17 mouse cellular contexts compared by ENCODE assay signal in the genomic region with DNA sequence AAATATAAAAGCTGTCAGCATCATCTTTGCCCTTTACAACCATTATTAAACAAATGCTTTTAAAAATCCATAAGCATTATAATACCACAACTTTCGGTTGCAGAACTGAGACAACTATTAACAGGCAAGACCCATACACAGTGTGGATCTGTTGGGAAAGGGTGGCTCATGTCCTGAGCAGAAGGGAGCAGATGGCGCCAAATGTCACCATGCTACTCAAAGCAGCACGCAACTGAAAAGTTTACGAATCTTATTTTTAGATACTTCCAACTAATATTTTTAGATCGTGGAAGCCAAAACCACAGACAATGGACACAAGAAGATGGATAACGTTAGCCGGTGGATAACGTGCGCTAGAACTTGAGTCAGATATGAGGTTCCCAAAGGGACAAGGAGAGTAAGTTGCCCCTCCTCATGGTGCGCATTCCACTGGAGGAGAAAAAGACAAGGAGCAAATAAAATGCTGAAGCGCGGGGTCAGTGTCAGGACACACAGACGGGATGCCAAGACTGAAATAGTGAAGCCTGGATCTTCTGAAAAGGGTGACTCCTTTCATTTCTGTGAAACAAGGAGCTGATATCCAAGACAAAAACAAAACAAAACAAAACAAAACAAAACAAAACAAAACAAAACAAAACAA.
DNase-seq lines count a peak whose midpoint lies in the region; ATAC-seq and TF ChIP-seq lines count a peak whose summit lies in the region.
"Had no signal": no experiment of that assay in that cellular context is flagged by ENCODE, and none has a peak within 500 bp of the region (broad histone marks: within the 10 kb centered on the region; RNA-seq: fewer than 3 reads in every experiment).

No protein-coding gene starts in this region.

- no peaks in the 10 kb centered on the region for H3K9me3 ChIP-seq in intestine, embryonic 15.5 days
- H3K9me3 ChIP-seq: forebrain, embryonic 12.5 days; heart, embryonic 13.5 days; hindbrain, embryonic 10.5 days; liver, embryonic 15.5 days had no signal

- no peaks in the 10 kb centered on the region for H3K36me3 ChIP-seq in intestine, embryonic 15.5 days
- H3K36me3 ChIP-seq: liver, embryonic 15.5 days had no signal

- peak; percentile 88 for DNase-seq in heart, adult 11 months
- no peak for DNase-seq in heart, adult 8-10 months (ENCODE audit: low spot score)
- DNase-seq in left cerebral cortex, adult 2 months (ENCODE audit: extremely low spot score in 1 of 2, low spot score in 2 of 2), result no peak
- DNase-seq in left cerebral cortex, postnatal 14 days (ENCODE audit: low spot score in 2 of 2), result no peak
- peak; percentile 54 for DNase-seq in cerebellum, adult 11-12 months
- peak; percentile 69 for DNase-seq in cerebellum, adult 9-10 months
- DNase-seq: adrenal gland, postnatal 36 days; kidney, adult 8-10 months; kidney, postnatal 36 days; retina, postnatal 1 day; thymus, postnatal 36 days had no signal

- ATAC-seq in intestine, embryonic 15.5 days, result no peak
- ATAC-seq: midbrain, embryonic 16.5 days had no signal

- no peaks in the 10 kb centered on the region for H3K27me3 ChIP-seq in intestine, embryonic 15.5 days (replicated peaks)
- H3K27me3 ChIP-seq: forebrain, embryonic 12.5 days; heart, embryonic 13.5 days; liver, embryonic 15.5 days had no signal

- H3K4me1 ChIP-seq in intestine, embryonic 15.5 days (replicated peaks), result no peaks in the 10 kb centered on the region
- H3K4me1 ChIP-seq: forebrain, embryonic 12.5 days; hindbrain, embryonic 10.5 days; liver, embryonic 15.5 days had no signal

- no peak overlapping the region for H3K9ac ChIP-seq in intestine, embryonic 15.5 days
- H3K9ac ChIP-seq: forebrain, embryonic 12.5 days; heart, embryonic 13.5 days; liver, embryonic 15.5 days had no signal

- H3K4me2 ChIP-seq in intestine, embryonic 15.5 days (replicated peaks), result no peak overlapping the region
- H3K4me2 ChIP-seq: forebrain, embryonic 12.5 days; heart, embryonic 13.5 days; liver, embryonic 15.5 days had no signal

- H3K4me3 ChIP-seq in left cerebral cortex, adult 2 months, result no peak overlapping the region
- no peak overlapping the region for H3K4me3 ChIP-seq in intestine, embryonic 15.5 days (replicated peaks)
- H3K4me3 ChIP-seq: forebrain, embryonic 12.5 days; heart, embryonic 13.5 days; hindbrain, embryonic 10.5 days; liver, embryonic 15.5 days had no signal

- 81% methylated on average over 13 of the region's 13 CpGs for WGBS in intestine, embryonic 15.5 days

- H3K27ac ChIP-seq in left cerebral cortex, adult 2 months, result 0 out of 2 replicates have a peak overlapping the region, but pooled peaks have one; percentile 15
- H3K27ac ChIP-seq in intestine, embryonic 15.5 days, result no peak overlapping the region
- H3K27ac ChIP-seq: forebrain, embryonic 12.5 days; heart, embryonic 13.5 days; hindbrain, embryonic 10.5 days; liver, embryonic 15.5 days had no signal

- TF ChIP-seq CTCF in left cerebral cortex, adult 2 months (IDR thresholded peaks at IDR 0.05), result no peak

- intact Hi-C loops in left cerebral cortex, adult 2 months (cut with DNase I), result no loop called here
- intact Hi-C loops in left cerebral cortex, postnatal 14 days (cut with DNase I), result no loop called here

Comparison
In these comparisons a context has a peak if more than half of its experiments do, and no peak if none do; other contexts are left out.
1. DNase-seq: peak in heart, adult 11 months (single experiment), cerebellum, adult 11-12 months (single experiment) and cerebellum, adult 9-10 months (single experiment); none in heart, adult 8-10 months (single experiment), left cerebral cortex, adult 2 months (0 of 2) and left cerebral cortex, postnatal 14 days (0 of 2).